Mouse (Mus musculus): Measurements from ENCODE around the gene Tap2.

DNA sequence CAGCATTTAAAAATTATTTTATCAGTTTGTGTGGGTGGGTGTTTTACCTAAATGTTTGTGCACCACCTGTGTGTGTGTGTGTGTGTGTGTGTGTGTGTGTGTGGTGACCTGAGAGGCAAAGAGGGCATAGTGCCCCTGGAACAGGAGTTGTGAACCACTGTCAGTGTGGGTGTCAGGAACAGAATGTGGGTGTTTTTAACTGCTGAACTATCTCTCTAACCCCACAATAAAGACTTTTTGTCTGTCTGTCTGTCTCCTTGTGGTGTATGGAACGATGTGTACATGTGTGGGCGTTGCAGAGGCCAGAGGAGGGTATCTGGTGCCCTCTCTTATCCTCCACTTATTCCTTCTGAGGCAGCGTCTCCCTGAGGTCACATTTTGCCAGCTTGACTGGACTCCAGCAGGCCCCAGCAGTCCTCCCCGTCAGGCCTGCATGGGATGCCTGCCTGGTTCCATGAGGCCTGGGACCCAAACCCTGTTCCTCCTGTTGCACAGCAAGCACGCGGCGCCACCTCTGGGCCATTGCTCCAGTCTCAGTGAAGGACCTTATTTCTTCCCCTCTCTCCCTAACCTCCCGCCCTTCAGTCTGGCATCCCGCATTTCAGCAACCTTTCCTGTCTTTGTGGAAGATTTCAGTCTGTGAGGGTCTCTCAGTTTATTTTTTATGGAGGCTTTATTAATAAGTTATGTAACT is 39.0 kb upstream of the Tap2 start:
- no peak for TF ChIP-seq CTCF (IDR thresholded peaks at IDR 0.05; ENCODE audit: low read depth, low read length)
- no peak for TF ChIP-seq POLR2A (IDR thresholded peaks at IDR 0.05; ENCODE audit: borderline replicate concordance, low read depth, low read length)

Data from bone marrow macrophage, adult 2 months (primary cell).